Mouse (Mus musculus) intestine, postnatal 0 days (tissue): Measurements from ENCODE around the gene Ctnna3. TPM values are rescaled to one million over a fixed set of nuclear protein-coding genes. Genes with fewer than 3 reads are reported as not detected.

ENCODE experiments used
- ATAC-seq: fragments of 200-750 bp; cut with Nextera tagmentation; 2 replicates; pipeline ENCODE4 v1.8.0; 2017; ENCODE audit warnings: mild to moderate bottlenecking, moderate TSS enrichment, moderate library complexity
- H3K27ac ChIP-seq: fragments of 300-500 bp; sonication (generic); 2 replicates; pipeline ENCODE4 v1.5.1; 2014; ENCODE audit warnings: mild to moderate bottlenecking, low read depth, low read length, moderate library complexity
- H3K27me3 ChIP-seq: fragments of 300-500 bp; sonication (generic); replicated peaks from 2 replicates; pipeline ENCODE4 v1.6.1; 2014; ENCODE audit warnings: low read length, mixed read lengths; ENCODE audit not compliant: control insufficient read depth, insufficient read depth
- H3K36me3 ChIP-seq: fragments of 300-500 bp; sonication (generic); 2 replicates; pipeline ENCODE4 v1.6.1; 2014; ENCODE audit warnings: mild to moderate bottlenecking, moderate library complexity; ENCODE audit not compliant: control insufficient read depth, insufficient read depth
- H3K4me1 ChIP-seq: fragments of 300-500 bp; sonication (generic); replicated peaks from 2 replicates; pipeline ENCODE4 v1.6.1; 2014; ENCODE audit warnings: antibody characterized with exemption, low read length, mixed read lengths; ENCODE audit not compliant: control insufficient read depth, insufficient read depth
- H3K4me2 ChIP-seq: fragments of 300-500 bp; sonication (generic); replicated peaks from 2 replicates; pipeline ENCODE4 v1.6.1; 2014; ENCODE audit warnings: low read depth, mild to moderate bottlenecking, moderate library complexity
- H3K4me3 ChIP-seq: fragments of 300-500 bp; sonication (generic); 2 replicates; pipeline ENCODE4 v1.5.1; 2014; ENCODE audit warnings: low read depth, low read length
- H3K9ac ChIP-seq: fragments of 300-500 bp; sonication (generic); 2 replicates; pipeline ENCODE4 v1.6.1; 2014; ENCODE audit warnings: mild to moderate bottlenecking, low read depth, low read length
- H3K9me3 ChIP-seq: fragments of 300-500 bp; sonication (generic); 2 replicates; pipeline ENCODE4 v1.6.1; 2016; ENCODE audit warnings: mixed run types; ENCODE audit not compliant: control insufficient read depth
- CTCF ChIP-seq: sonication (generic); IDR thresholded peaks from 2 replicates; pipeline ENCODE4 v1.5.1; 2016; ENCODE audit warnings: low read depth, mild to moderate bottlenecking, control low read depth, antibody characterized with exemption, moderate library complexity
- WGBS: fragments of 180-500 bp; shearing (Covaris S2); extraction: QIAGEN DNeasy Blood & Tissue Kit; methylation state at CpG from one replicate; pipeline ENCODE4 v1.1.7; 2014; 5-methylcytosine and 5-hydroxymethylcytosine counted together
- polyA plus RNA-seq: library from polyadenylated mRNA; unstranded; fragments of >200 nt; fragmentation: Nextera tagmentation; extraction: Ambion mirVana; gene quantifications from 2 replicates; pipeline ENCODE4 v1.2.1, GENCODE M21; 2015

Gene Ctnna3
- polyA plus RNA-seq, 1 experiment from 2014 or later = 0.33 TPM

- H3K27ac ChIP-seq = no peak overlapping the region
- no peak for TF ChIP-seq CTCF
- ATAC-seq = no peak
- H3K4me2 ChIP-seq = no peak overlapping the region
- H3K9me3 ChIP-seq = no peaks in the 10 kb centered on the region
- H3K4me1 ChIP-seq = no peaks in the 10 kb centered on the region
- no peaks in the 10 kb centered on the region for H3K27me3 ChIP-seq
- no peaks in the 10 kb centered on the region for H3K36me3 ChIP-seq
- no peak overlapping the region for H3K9ac ChIP-seq
- H3K4me3 ChIP-seq = no peak overlapping the region
Observed at GRCm38 (mm10) chr10:64030901-64031300, 601.0 kb downstream of the Ctnna3 start.

- 81% methylated on average over 17 of the region's 17 CpGs for WGBS
Observed at GRCm38 (mm10) chr10:64039760-64040535, 610.0 kb downstream of the Ctnna3 start.

GRCm38 (mm10) chr10:64041218-64041617 is 611.3 kb downstream of the Ctnna3 start:
- no peak overlapping the region for H3K27ac ChIP-seq
- no peaks in the 10 kb centered on the region for H3K36me3 ChIP-seq
- H3K9ac ChIP-seq = no peak overlapping the region
- H3K4me3 ChIP-seq = no peak overlapping the region
- TF ChIP-seq CTCF = no peak
- no peak overlapping the region for H3K4me2 ChIP-seq
- H3K4me1 ChIP-seq = no peaks in the 10 kb centered on the region
- 74% methylated on average over 7 of the region's 7 CpGs for WGBS
- no peak for ATAC-seq
- H3K9me3 ChIP-seq = no peaks in the 10 kb centered on the region
- H3K27me3 ChIP-seq = no peaks in the 10 kb centered on the region

More at GRCm38 (mm10) chr10:64039760-64040535, 610.0 kb downstream of the Ctnna3 start:
- H3K27ac ChIP-seq = no peak overlapping the region
- no peaks in the 10 kb centered on the region for H3K36me3 ChIP-seq
- no peaks in the 10 kb centered on the region for H3K9me3 ChIP-seq
- no peak for TF ChIP-seq CTCF
- no peaks in the 10 kb centered on the region for H3K4me1 ChIP-seq
- no peak overlapping the region for H3K4me2 ChIP-seq
- H3K27me3 ChIP-seq = no peaks in the 10 kb centered on the region
- H3K9ac ChIP-seq = no peak overlapping the region
- no peak for ATAC-seq
- no peak overlapping the region for H3K4me3 ChIP-seq

- H3K4me3 ChIP-seq = no peak overlapping the region
- ATAC-seq = no peak
Observed at GRCm38 (mm10) chr10:64041892-64042291, 612.0 kb downstream of the Ctnna3 start.

GRCm38 (mm10) chr10:64049151-64049550 is 619.3 kb downstream of the Ctnna3 start:
- no peaks in the 10 kb centered on the region for H3K36me3 ChIP-seq
- no peak overlapping the region for H3K27ac ChIP-seq
- no peak for TF ChIP-seq CTCF
- no peaks in the 10 kb centered on the region for H3K27me3 ChIP-seq
- H3K4me1 ChIP-seq = no peaks in the 10 kb centered on the region
- no peak for ATAC-seq
- H3K4me2 ChIP-seq = no peak overlapping the region
- H3K4me3 ChIP-seq = no peak overlapping the region
- H3K9me3 ChIP-seq = no peaks in the 10 kb centered on the region
- H3K9ac ChIP-seq = no peak overlapping the region
- 76% methylated on average over 6 of the region's 6 CpGs for WGBS

More at GRCm38 (mm10) chr10:64041892-64042291, 612.0 kb downstream of the Ctnna3 start:
- Histone ChIP-seq H3K9me3 (no peaks in the 10 kb centered on the region), H3K27me3 (no peaks in the 10 kb centered on the region), H3K36me3 (no peaks in the 10 kb centered on the region), H3K4me1 (no peaks in the 10 kb centered on the region), H3K4me2 (no peak overlapping the region), H3K9ac (no peak overlapping the region), H3K27ac (no peak overlapping the region)
- no peak for TF ChIP-seq CTCF
- WGBS = 83% methylated on average over 11 of the region's 11 CpGs

- H3K4me3 ChIP-seq = no peak overlapping the region
- H3K9ac ChIP-seq = no peak overlapping the region
- no peak for ATAC-seq
- H3K4me2 ChIP-seq = no peak overlapping the region
- no peaks in the 10 kb centered on the region for H3K27me3 ChIP-seq
- 86% methylated on average over 6 of the region's 6 CpGs for WGBS
- no peak for TF ChIP-seq CTCF
- no peak overlapping the region for H3K27ac ChIP-seq
- H3K4me1 ChIP-seq = no peaks in the 10 kb centered on the region
- no peaks in the 10 kb centered on the region for H3K36me3 ChIP-seq
- no peaks in the 10 kb centered on the region for H3K9me3 ChIP-seq
Observed at GRCm38 (mm10) chr10:64049946-64050345, 620.0 kb downstream of the Ctnna3 start.
